Mouse (Mus musculus) CH12.LX (cell line): ENCODE data around the gene Cblb. TPM values are rescaled to one million over a fixed set of nuclear protein-coding genes. Genes with fewer than 3 reads are reported as not detected.

Experiments
- DNase-seq: peaks from one replicate; pipeline ENCODE4 v3.0.0-alpha.2; 2013; ENCODE audit errors: extremely low read depth
- H3K27ac ChIP-seq: 2 replicates; pipeline ENCODE4 v1.5.1; 2012; ENCODE audit warnings: low read depth, mild to moderate bottlenecking, control low read depth, moderate library complexity; ENCODE audit not compliant: insufficient read depth
- H3K27me3 ChIP-seq: replicated peaks from 2 replicates; pipeline ENCODE3; 2012; ENCODE audit warnings: inconsistent platforms
- H3K36me3 ChIP-seq, 2 experiments: replicated peaks in 1 of 2; 2 replicates each; pipeline versions ENCODE3 to v1.6.1; 2012; ENCODE audit warnings: inconsistent platforms in 1 of 2, low read length in 1 of 2, mild to moderate bottlenecking in 1 of 2, mixed read lengths in 1 of 2, moderate library complexity in 1 of 2; ENCODE audit not compliant: control insufficient read depth in 1 of 2, insufficient read depth in 1 of 2
- H3K4me1 ChIP-seq, 2 experiments: 2 replicates each; pipeline ENCODE4 v1.6.1; 2012; ENCODE audit warnings: inconsistent platforms in 1 of 2, moderate library complexity in 1 of 2; ENCODE audit not compliant: insufficient read depth in 2 of 2, control insufficient read depth in 1 of 2
- H3K4me2 ChIP-seq: 2 replicates; pipeline ENCODE4 v1.6.1; 2012; ENCODE audit warnings: low read depth, mild to moderate bottlenecking, control low read depth; ENCODE audit not compliant: poor library complexity, insufficient read depth, severe bottlenecking
- H3K4me3 ChIP-seq, 3 experiments: fragments of 150-350 bp in 1 of 3; sonication (generic) in 1 of 3; replicated peaks in 1 of 3; 2 replicates each; pipeline versions ENCODE3 to v1.5.1; 2011 to 2012; ENCODE audit warnings: low read depth in 2 of 3, low read length in 2 of 3, mild to moderate bottlenecking in 2 of 3, moderate library complexity in 2 of 3, control low read depth in 1 of 3, improper control_type of control experiment in 1 of 3, inconsistent platforms in 1 of 3, mixed read lengths in 1 of 3; ENCODE audit not compliant: poor library complexity in 1 of 3
- H3K79me2 ChIP-seq: replicated peaks from 2 replicates; pipeline ENCODE4 v1.6.1; 2012; ENCODE audit warnings: mild to moderate bottlenecking, moderate library complexity; ENCODE audit not compliant: control insufficient read depth, poor library complexity, insufficient read depth, severe bottlenecking; ENCODE audit errors: extremely low read depth
- H3K9ac ChIP-seq: 2 replicates; pipeline ENCODE4 v1.6.1; 2012; ENCODE audit warnings: low read depth, mild to moderate bottlenecking, control low read depth, moderate library complexity; ENCODE audit not compliant: insufficient read depth
- H3K9me3 ChIP-seq: replicated peaks from 2 replicates; pipeline ENCODE3; 2012; ENCODE audit warnings: low read length, inconsistent platforms, mixed read lengths
- BHLHE40 ChIP-seq: IDR thresholded peaks from 2 replicates; pipeline ENCODE4 v1.6.1; 2011; ENCODE audit warnings: mild to moderate bottlenecking, low read depth, low read length, improper control_type of control experiment
- CHD1 ChIP-seq: IDR thresholded peaks from 2 replicates; pipeline ENCODE4 v1.6.1; 2012; ENCODE audit warnings: low read depth, low read length, improper control_type of control experiment, inconsistent platforms
- CTCF ChIP-seq, 2 experiments: IDR thresholded peaks in 1 of 2; conservative IDR thresholded peaks in 1 of 2; 2 replicates each; pipeline ENCODE4 v1.5.1; 2011 to 2012; ENCODE audit warnings: low read depth in 2 of 2, low read length in 2 of 2, improper control_type of control experiment in 1 of 2, inconsistent platforms in 1 of 2, mild to moderate bottlenecking in 1 of 2, moderate library complexity in 1 of 2
- EP300 ChIP-seq: IDR thresholded peaks from 2 replicates; pipeline ENCODE4 v1.6.1; 2011; ENCODE audit warnings: low read length, improper control_type of control experiment
- ETS1 ChIP-seq: conservative IDR thresholded peaks from 2 replicates; pipeline ENCODE4 v1.6.1; 2012; ENCODE audit warnings: low read depth, mild to moderate bottlenecking, inconsistent platforms, low read length, improper control_type of control experiment, moderate library complexity
- GABPA ChIP-seq: IDR thresholded peaks from 2 replicates; pipeline ENCODE4 v1.6.1; 2012; ENCODE audit warnings: low read depth, low read length, improper control_type of control experiment, inconsistent platforms; ENCODE audit not compliant: insufficient replicate concordance
- IRF4 ChIP-seq: IDR thresholded peaks from 2 replicates; pipeline ENCODE4 v1.6.1; 2014; ENCODE audit warnings: low read depth, mild to moderate bottlenecking, inconsistent platforms, low read length, improper control_type of control experiment
- JUN ChIP-seq: IDR thresholded peaks from 2 replicates; pipeline ENCODE4 v1.6.1; 2011; ENCODE audit warnings: low read depth, mild to moderate bottlenecking, low read length, improper control_type of control experiment, moderate library complexity; ENCODE audit not compliant: insufficient read depth
- MAZ ChIP-seq: IDR thresholded peaks from 2 replicates; pipeline ENCODE4 v1.6.1; 2012; ENCODE audit warnings: low read depth, mild to moderate bottlenecking, inconsistent platforms, low read length, improper control_type of control experiment, moderate library complexity
- MEF2A ChIP-seq: IDR thresholded peaks from 2 replicates; pipeline ENCODE4 v1.6.1; 2014; ENCODE audit warnings: low read depth, mild to moderate bottlenecking, inconsistent platforms, low read length, improper control_type of control experiment, borderline replicate concordance
- PAX5 ChIP-seq: IDR thresholded peaks from 2 replicates; pipeline ENCODE4 v1.6.1; 2012; ENCODE audit warnings: low read length, inconsistent platforms, mixed read lengths
- POLR2A ChIP-seq: IDR thresholded peaks from 2 replicates; pipeline ENCODE4 v1.6.1; 2011; ENCODE audit warnings: low read depth, mild to moderate bottlenecking, improper control_type of control experiment, low read length
- POLR2AphosphoS2 ChIP-seq: IDR thresholded peaks from 2 replicates; pipeline ENCODE4 v1.6.1; 2011; ENCODE audit warnings: low read depth, low read length, improper control_type of control experiment
- RAD21 ChIP-seq: IDR thresholded peaks from 2 replicates; pipeline ENCODE4 v1.6.1; 2011; ENCODE audit warnings: low read depth, mild to moderate bottlenecking, low read length, improper control_type of control experiment, moderate library complexity
- RCOR1 ChIP-seq: conservative IDR thresholded peaks from 2 replicates; pipeline ENCODE4 v1.6.1; 2012; ENCODE audit warnings: low read depth, mild to moderate bottlenecking, inconsistent platforms, low read length, improper control_type of control experiment
- TBP ChIP-seq: conservative IDR thresholded peaks from 2 replicates; pipeline ENCODE4 v1.6.1; 2011; ENCODE audit warnings: low read depth, low read length, improper control_type of control experiment
- TCF12 ChIP-seq: IDR thresholded peaks from 2 replicates; pipeline ENCODE4 v1.6.1; 2014; ENCODE audit warnings: low read depth, mild to moderate bottlenecking, inconsistent platforms, low read length, improper control_type of control experiment
- USF2 ChIP-seq: conservative IDR thresholded peaks from 2 replicates; pipeline ENCODE4 v1.6.1; 2011; ENCODE audit warnings: low read depth, low read length, improper control_type of control experiment
- ZC3H11A ChIP-seq: IDR thresholded peaks from 2 replicates; pipeline ENCODE4 v1.6.1; 2012; ENCODE audit warnings: low read depth, mild to moderate bottlenecking, inconsistent platforms, low read length, improper control_type of control experiment
- ZKSCAN1 ChIP-seq: IDR thresholded peaks from 2 replicates; pipeline ENCODE4 v1.6.1; 2012; ENCODE audit warnings: low read depth, inconsistent platforms, low read length, improper control_type of control experiment, borderline replicate concordance
- ZMIZ1 ChIP-seq: IDR thresholded peaks from 2 replicates; pipeline ENCODE4 v1.6.1; 2012; ENCODE audit warnings: low read depth, mild to moderate bottlenecking, inconsistent platforms, low read length, improper control_type of control experiment
- dilution Hi-C: fragments of 300-500 bp; cut with MboI; formaldehyde crosslinking; loops from 2 replicates; pipeline ENCODE4 v1.14.3; 2020; ENCODE audit warnings: low sequenced_read_pairs; ENCODE audit not compliant: extremely low pct_unique_long_range_greater_than_20kb, extremely low pct_ligation_motif_present
- in situ Hi-C: fragments of 300-500 bp; cut with MboI; formaldehyde crosslinking; loops from 3 replicates; pipeline ENCODE4 v1.14.3; 2019; ENCODE audit warnings: low sequenced_read_pairs, low pct_ligation_motif_present, low pct_unique_long_range_greater_than_20kb, mixed read lengths
- polyA plus RNA-seq: library from polyadenylated mRNA; unstranded; fragments of >175 nt; gene quantifications from 2 replicates; pipeline ENCODE4 v1.2.1, GENCODE M21; 2012; ENCODE audit warnings: low read depth; ENCODE audit not compliant: insufficient read length
- total RNA-seq, 2 experiments: library from RNA; depleted of rRNA; stranded (reverse); fragments of 300-350 nt in 1 of 2; fragments of >200 nt in 1 of 2; gene quantifications; 2 replicates each; pipeline ENCODE4 v1.2.3; 2012 to 2014

Gene Cblb
- total and polyA plus RNA-seq, 3 experiments: 3.5 to 18.9 (median 6.3) TPM

DNA sequence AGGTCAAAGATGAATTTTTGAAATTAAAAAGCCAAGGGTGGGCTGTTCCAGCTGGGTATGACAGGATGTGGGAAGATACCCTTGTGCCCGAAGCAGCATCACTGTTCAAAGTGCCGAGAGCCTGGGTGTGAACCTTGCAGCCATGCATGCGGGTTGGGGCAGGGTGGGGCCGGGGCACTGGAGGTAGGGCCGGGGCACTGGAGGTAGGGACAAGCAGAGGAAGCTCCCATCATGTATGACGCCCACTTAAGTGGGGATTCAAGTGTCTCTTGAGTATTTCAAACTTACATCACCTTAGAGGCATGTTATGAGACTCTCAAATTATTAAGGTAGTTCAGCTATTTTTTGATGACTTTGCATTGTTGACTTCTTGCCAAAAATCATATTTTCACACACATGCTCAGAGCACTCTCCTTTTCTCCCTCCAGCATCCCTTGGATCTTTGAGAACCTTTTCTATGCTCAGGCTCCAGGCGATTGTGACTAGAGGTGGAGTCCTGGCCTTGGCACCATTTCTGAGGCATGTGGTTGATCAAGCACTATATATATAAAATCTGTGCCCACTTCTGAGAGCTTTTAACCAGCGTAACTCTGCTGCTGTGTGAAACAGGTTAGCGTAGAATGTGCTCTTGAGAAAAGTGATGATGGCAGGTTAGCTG is 55.9 kb downstream of the Cblb start:
- Histone ChIP-seq H3K4me2 (no peak overlapping the region), H3K79me2 (no peaks in the 10 kb centered on the region), H3K4me1 (peaks cover 6 to 47% of the 10 kb centered on the region in 2 experiments), H3K36me3 (peaks cover 0 to 18% of the 10 kb centered on the region in 2 experiments), H3K9me3 (peaks cover 3% of the 10 kb centered on the region), H3K9ac (no peak overlapping the region), H3K27me3 (no peaks in the 10 kb centered on the region), H3K4me3 (no peak overlapping the region), H3K27ac (no peak overlapping the region)
- DNase-seq: no peak
- in situ Hi-C loops: no loop called here
- dilution Hi-C loops: no loop called here
- no peak for TF ChIP-seq GABPA
- no peak for TF ChIP-seq ZKSCAN1
- no peak for TF ChIP-seq CTCF (conservative IDR thresholded peaks at IDR 0.05 in 1 of 2, IDR thresholded peaks at IDR 0.05 in 1 of 2; ENCODE audit: low read depth in 2 of 2, low read length in 2 of 2)
- TF ChIP-seq IRF4: no peak
- no peak for TF ChIP-seq ETS1

DNA sequence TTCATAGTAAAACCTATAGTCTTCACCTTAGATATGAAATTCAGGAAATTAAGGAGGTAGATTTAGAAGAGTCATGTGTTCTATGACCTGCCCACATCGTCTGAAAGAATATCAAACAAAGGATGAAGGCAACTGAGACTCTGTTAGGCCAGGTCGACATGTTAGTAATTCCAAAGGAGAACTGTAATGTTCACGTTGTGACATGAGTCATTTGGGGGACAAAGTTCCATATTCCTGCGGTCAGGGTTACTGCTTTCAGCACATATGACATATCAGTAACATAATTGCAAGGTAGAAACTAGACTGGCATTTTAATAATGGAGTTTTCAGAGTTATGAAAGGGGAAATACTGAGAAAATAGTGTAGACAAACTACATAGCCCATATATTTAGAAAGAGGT is 58.3 kb downstream of the Cblb start:
- peaks cover 3 to 70% of the 10 kb centered on the region in 2 experiments for H3K4me1 ChIP-seq
- DNase-seq: no peak
- TF ChIP-seq POLR2A (no peak), ZC3H11A (no peak), ZMIZ1 (no peak), USF2 (no peak), PAX5 (no peak), CTCF (conservative IDR thresholded peaks at IDR 0.05 in 1 of 2, IDR thresholded peaks at IDR 0.05 in 1 of 2; ENCODE audit: low read depth in 2 of 2, low read length in 2 of 2) (no peak), GABPA (no peak), RAD21 (no peak), RCOR1 (no peak), POLR2AphosphoS2 (no peak), CHD1 (no peak)
- in situ Hi-C loops: no loop called here
- H3K9ac ChIP-seq: no peak overlapping the region
- no peak overlapping the region for H3K4me3 ChIP-seq
- no peak overlapping the region for H3K27ac ChIP-seq
- dilution Hi-C loops: no loop called here
- no peaks in the 10 kb centered on the region for H3K79me2 ChIP-seq
- no peaks in the 10 kb centered on the region for H3K9me3 ChIP-seq
- H3K36me3 ChIP-seq: peaks cover 0 to 16% of the 10 kb centered on the region in 2 experiments
- H3K4me2 ChIP-seq: no peak overlapping the region
- no peaks in the 10 kb centered on the region for H3K27me3 ChIP-seq

DNA sequence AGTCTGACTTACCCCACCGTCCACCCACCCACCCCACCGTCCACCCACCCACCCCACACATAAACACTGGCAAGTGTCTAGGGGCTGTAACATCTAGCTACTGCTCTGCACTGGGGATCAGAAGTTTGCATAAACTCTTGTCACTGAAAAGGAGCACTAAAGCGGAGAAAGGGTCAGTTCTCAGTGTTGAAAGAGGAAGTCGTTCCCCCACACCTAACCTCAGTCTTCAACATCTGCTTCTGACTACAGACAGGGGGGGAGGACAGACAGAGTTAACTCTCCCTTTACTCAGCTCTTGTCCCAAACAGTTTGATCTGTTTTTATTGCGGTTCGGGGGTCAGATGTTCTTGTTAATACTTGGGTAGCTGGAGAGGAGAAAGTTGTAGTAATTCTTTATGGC is 59.9 kb downstream of the Cblb start:
- TF ChIP-seq IRF4 (peak; percentile 64), ETS1 (peak; percentile 75), CHD1 (no peak), RAD21 (peak; percentile 10), ZKSCAN1 (no peak), BHLHE40 (0 out of 2 replicates have a peak, but pooled peaks have one; percentile 26), TCF12 (peak; percentile 80), MAZ (no peak), TBP (0 out of 2 replicates have a peak, but pooled peaks have one; percentile 38), EP300 (peak; percentile 93), JUN (no peak), MEF2A (peak; percentile 66)
- in situ Hi-C loops: no loop called here
- peaks cover 10 to 82% of the 10 kb centered on the region in 2 experiments for H3K4me1 ChIP-seq
- H3K27me3 ChIP-seq: no peaks in the 10 kb centered on the region
- peak overlapping the region; percentile 77 for H3K4me2 ChIP-seq
- no peaks in the 10 kb centered on the region for H3K9me3 ChIP-seq
- no peak overlapping the region for H3K27ac ChIP-seq
- H3K9ac ChIP-seq: no peak overlapping the region
- H3K36me3 ChIP-seq: peaks cover 0 to 16% of the 10 kb centered on the region in 2 experiments
- peak; percentile 93 for DNase-seq
- H3K79me2 ChIP-seq: no peaks in the 10 kb centered on the region
- H3K4me3 ChIP-seq: no peak overlapping the region
- dilution Hi-C loops: no loop called here
